Comparison of ENCODE assay signal across 8 mouse cellular contexts in genomic region chr11:32435410-32436060, GRCm38 (mm10). TPM values are rescaled to one million over a fixed set of nuclear protein-coding genes. Genes with fewer than 3 reads are reported as not detected.
DNase-seq lines count a peak whose midpoint lies in the region; ATAC-seq lines count a peak whose summit lies in the region.

No protein-coding gene starts in this region.

- H3K27me3 ChIP-seq in midbrain, embryonic 10.5 days (ENCODE audit: low read depth, poor library complexity, severe bottlenecking): no peaks in the 10 kb centered on the region
- no peaks in the 10 kb centered on the region for H3K27me3 ChIP-seq in midbrain, embryonic 16.5 days (ENCODE audit: control insufficient read depth, insufficient read depth, low read depth, low read length)

- no peak overlapping the region for H3K4me2 ChIP-seq in midbrain, embryonic 16.5 days (ENCODE audit: low read length)

- ATAC-seq in midbrain, embryonic 16.5 days: no peak

- peaks cover 5% of the 10 kb centered on the region for H3K4me1 ChIP-seq in midbrain, embryonic 10.5 days
- no peaks in the 10 kb centered on the region for H3K4me1 ChIP-seq in midbrain, embryonic 16.5 days (ENCODE audit: control insufficient read depth, insufficient read depth, low read length)

- no peak overlapping the region for H3K9ac ChIP-seq in midbrain, embryonic 16.5 days (ENCODE audit: low read depth, low read length)

- no peaks in the 10 kb centered on the region for H3K36me3 ChIP-seq in midbrain, embryonic 10.5 days
- H3K36me3 ChIP-seq in midbrain, embryonic 16.5 days (ENCODE audit: control insufficient read depth, insufficient read depth, low read length): no peaks in the 10 kb centered on the region

- no peaks in the 10 kb centered on the region for H3K9me3 ChIP-seq in midbrain, embryonic 10.5 days (replicated peaks)
- H3K9me3 ChIP-seq in midbrain, embryonic 16.5 days (replicated peaks; ENCODE audit: control insufficient read depth, low read length, poor library complexity, severe bottlenecking): no peaks in the 10 kb centered on the region

- WGBS in midbrain, embryonic 10.5 days: 86% methylated on average over 6 of the region's 6 CpGs
- 77% methylated on average over 6 of the region's 6 CpGs for WGBS in midbrain, embryonic 16.5 days

- no peak for DNase-seq in midbrain, embryonic 10.5 days (ENCODE audit: low spot score)
- peak; percentile 35 to 69 for DNase-seq in gastrocnemius, postnatal 4 days (ENCODE audit: low spot score in 2 of 2)
- peak; percentile 22 for DNase-seq in kidney, adult 9 months
- peak; percentile 82 for DNase-seq in lung, postnatal 36 days
- no peak for DNase-seq in right cerebral cortex, postnatal 36 days (ENCODE audit: low spot score in 2 of 2)
- DNase-seq in right cerebral cortex, postnatal 4 days: no peak
- DNase-seq in thymus, postnatal 4 days: no peak

- H3K27ac ChIP-seq in midbrain, embryonic 10.5 days (replicated peaks): 0 out of 2 replicates have a peak overlapping the region, but pooled peaks have one; percentile 52
- H3K27ac ChIP-seq in midbrain, embryonic 16.5 days (ENCODE audit: low read length): no peak overlapping the region

- H3K4me3 ChIP-seq in midbrain, embryonic 10.5 days: no peak overlapping the region
- H3K4me3 ChIP-seq in midbrain, embryonic 16.5 days (ENCODE audit: low read depth, low read length): no peak overlapping the region

RNA-seq across cellular contexts. Expression of gene Ubtd2, which starts 19.6 kb away (rescaled TPM):
- polyA plus RNA-seq in midbrain, embryonic 10.5 days (2016; fragmentation: Nextera tagmentation; extraction: Ambion mirVana): 60.9 and 62.3 TPM in 2 replicates
- 43.0 and 46.6 TPM in 2 replicates for polyA plus RNA-seq in midbrain, embryonic 16.5 days (2015; fragmentation: Nextera tagmentation; extraction: Ambion mirVana)
- 10 to 100 TPM; 63.5 to 68.8 TPM for total RNA-seq in gastrocnemius, postnatal 4 days (2021)

Comparison
In these comparisons a context has a peak if more than half of its experiments do, and no peak if none do; other contexts are left out.
1. DNase-seq: peak in gastrocnemius, postnatal 4 days (2 of 2), kidney, adult 9 months (single experiment) and lung, postnatal 36 days (single experiment); none in midbrain, embryonic 10.5 days (single experiment), right cerebral cortex, postnatal 36 days (0 of 2), right cerebral cortex, postnatal 4 days (single experiment) and thymus, postnatal 4 days (single experiment).